Mouse (Mus musculus): Measurements from ENCODE around the gene Snd1. TPM values are rescaled to one million over a fixed set of nuclear protein-coding genes. Genes with fewer than 3 reads are reported as not detected.

Snd1 gene
- polyA plus RNA-seq, 1 experiment from 2014 or later: 70.5 TPM

DNA sequence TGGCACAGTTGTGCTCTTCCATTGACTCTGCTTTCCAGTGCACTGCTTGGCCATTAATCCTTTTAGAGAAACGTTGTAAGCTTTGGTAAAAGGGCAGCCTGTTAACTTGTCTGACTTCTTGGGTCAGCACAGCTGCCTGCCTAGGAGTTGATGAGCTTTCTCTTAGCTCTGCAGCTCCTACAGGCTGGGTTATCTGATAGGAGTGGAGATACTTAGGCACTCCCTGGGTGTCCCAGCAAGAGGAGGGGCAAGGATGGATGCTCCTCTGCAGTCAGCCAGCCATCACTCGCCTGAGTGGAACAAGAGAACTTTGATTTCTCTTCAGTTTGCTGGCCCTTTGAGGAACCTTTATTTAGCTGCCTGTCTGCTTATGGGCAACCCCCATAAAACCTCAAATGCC is 235.1 kb downstream of the Snd1 start:
- H3K9me3 ChIP-seq (replicated peaks): no peaks in the 10 kb centered on the region
- 0 out of 2 replicates have a peak, but pooled peaks cover 5% of the 10 kb centered on the region for H3K36me3 ChIP-seq
- no peak overlapping the region for H3K27ac ChIP-seq
- H3K27me3 ChIP-seq: no peaks in the 10 kb centered on the region
- WGBS: 36% methylated on average over 2 of the region's 2 CpGs
- H3K4me1 ChIP-seq (replicated peaks): peaks cover 32% of the 10 kb centered on the region
- no peak overlapping the region for H3K4me3 ChIP-seq
- ATAC-seq (replicated peaks; ENCODE audit: insufficient number of reproducible peaks, insufficient read depth, low FRiP score, low read depth): no peak
- no peak overlapping the region for H3K9ac ChIP-seq
- H3K4me2 ChIP-seq: no peak overlapping the region

DNA sequence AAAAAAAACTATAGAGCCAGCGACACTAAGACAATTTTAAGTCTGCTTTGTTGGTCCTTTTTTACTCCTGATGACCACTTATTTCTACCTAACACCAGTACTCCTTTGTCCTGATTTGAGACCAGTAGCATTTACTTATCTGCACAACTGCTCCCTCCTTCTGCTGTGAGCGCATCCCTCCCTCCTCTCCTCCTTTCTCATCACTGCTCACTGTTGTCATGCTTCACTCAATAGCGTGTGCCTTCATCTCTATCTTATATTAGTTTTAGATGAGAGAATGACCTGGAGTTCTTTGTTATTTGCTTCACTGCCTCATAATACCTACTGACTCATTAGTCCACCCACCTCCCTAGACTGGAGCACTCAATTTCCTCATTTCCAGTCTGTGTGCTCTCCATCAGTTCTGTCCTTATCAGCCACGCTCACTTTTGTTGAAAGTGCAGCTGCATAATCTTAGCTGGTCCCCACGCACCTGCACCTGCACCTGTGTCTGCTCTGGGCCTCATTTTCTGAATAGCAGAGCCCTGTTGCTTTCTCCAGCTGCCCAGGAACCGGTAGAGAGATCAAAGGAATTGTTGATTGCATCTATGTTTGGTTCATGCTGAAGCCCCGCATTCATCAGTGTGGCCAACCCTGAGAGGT is 242.4 kb downstream of the Snd1 start:
- 54% methylated on average over 7 of the region's 7 CpGs for WGBS

GRCm38 (mm10) chr6:28717845-28718237 is 242.9 kb downstream of the Snd1 start:
- H3K9ac ChIP-seq: no peak overlapping the region
- H3K27me3 ChIP-seq: no peaks in the 10 kb centered on the region
- peaks cover 13% of the 10 kb centered on the region for H3K4me1 ChIP-seq (replicated peaks)
- no peak overlapping the region for H3K27ac ChIP-seq
- ATAC-seq (replicated peaks; ENCODE audit: insufficient number of reproducible peaks, insufficient read depth, low FRiP score, low read depth): no peak
- no peaks in the 10 kb centered on the region for H3K36me3 ChIP-seq
- H3K9me3 ChIP-seq (replicated peaks): no peaks in the 10 kb centered on the region
- 25% methylated on average over 4 of the region's 4 CpGs for WGBS
- H3K4me3 ChIP-seq: no peak overlapping the region
- no peak overlapping the region for H3K4me2 ChIP-seq

More for the DNA sequence above, 242.4 kb downstream of the Snd1 start:
- no peak overlapping the region for H3K4me2 ChIP-seq
- no peaks in the 10 kb centered on the region for H3K9me3 ChIP-seq (replicated peaks)
- no peak overlapping the region for H3K9ac ChIP-seq
- H3K4me1 ChIP-seq (replicated peaks): peaks cover 13% of the 10 kb centered on the region
- no peaks in the 10 kb centered on the region for H3K36me3 ChIP-seq
- no peak overlapping the region for H3K4me3 ChIP-seq
- H3K27ac ChIP-seq: no peak overlapping the region
- no peaks in the 10 kb centered on the region for H3K27me3 ChIP-seq
- ATAC-seq (replicated peaks; ENCODE audit: insufficient number of reproducible peaks, insufficient read depth, low FRiP score, low read depth): no peak

DNA sequence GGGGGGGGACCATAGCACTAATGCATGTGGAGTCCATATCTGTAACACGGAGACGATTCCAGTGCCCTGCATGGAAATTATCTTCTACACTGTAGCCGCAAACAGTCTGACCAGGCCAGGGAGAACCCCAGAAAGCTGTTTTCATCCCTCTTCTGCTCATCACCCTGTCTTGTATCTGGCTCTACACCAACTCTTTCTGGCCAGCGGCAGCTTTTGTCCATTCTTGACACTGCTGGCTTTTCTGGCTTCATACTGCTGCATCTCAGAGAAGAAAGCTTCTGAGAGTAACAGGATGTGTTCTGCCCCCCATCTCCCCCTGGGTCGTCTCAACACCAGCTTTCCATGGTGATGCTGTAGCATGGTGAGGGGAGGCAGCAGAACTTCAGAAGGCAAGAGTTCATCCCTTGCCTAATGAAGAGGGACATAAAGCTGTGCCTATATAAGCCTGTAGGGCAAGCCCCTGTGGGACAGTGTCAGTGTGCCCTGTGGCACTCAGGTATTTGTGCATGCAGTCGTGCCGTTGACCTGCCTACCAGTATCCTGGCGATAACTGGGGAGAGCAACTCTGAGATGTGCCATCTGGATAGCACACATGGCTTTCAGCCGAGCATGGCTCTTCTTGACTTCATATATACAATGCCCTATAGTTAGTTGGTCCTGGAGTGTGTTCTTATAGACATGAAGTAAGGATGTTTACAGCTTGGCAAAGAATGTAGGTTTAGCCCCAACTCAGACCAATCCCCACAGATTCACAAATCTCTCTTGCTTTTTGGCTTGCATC is 245.6 kb downstream of the Snd1 start:
- ATAC-seq (replicated peaks; ENCODE audit: insufficient number of reproducible peaks, insufficient read depth, low FRiP score, low read depth): no peak
- H3K9ac ChIP-seq: no peak overlapping the region
- H3K4me1 ChIP-seq (replicated peaks): peaks cover 8% of the 10 kb centered on the region
- no peak overlapping the region for H3K27ac ChIP-seq
- WGBS: 80% methylated on average over 9 of the region's 9 CpGs
- H3K27me3 ChIP-seq: no peaks in the 10 kb centered on the region
- H3K4me2 ChIP-seq: no peak overlapping the region
- H3K4me3 ChIP-seq: no peak overlapping the region
- no peaks in the 10 kb centered on the region for H3K36me3 ChIP-seq
- H3K9me3 ChIP-seq (replicated peaks): no peaks in the 10 kb centered on the region

DNA sequence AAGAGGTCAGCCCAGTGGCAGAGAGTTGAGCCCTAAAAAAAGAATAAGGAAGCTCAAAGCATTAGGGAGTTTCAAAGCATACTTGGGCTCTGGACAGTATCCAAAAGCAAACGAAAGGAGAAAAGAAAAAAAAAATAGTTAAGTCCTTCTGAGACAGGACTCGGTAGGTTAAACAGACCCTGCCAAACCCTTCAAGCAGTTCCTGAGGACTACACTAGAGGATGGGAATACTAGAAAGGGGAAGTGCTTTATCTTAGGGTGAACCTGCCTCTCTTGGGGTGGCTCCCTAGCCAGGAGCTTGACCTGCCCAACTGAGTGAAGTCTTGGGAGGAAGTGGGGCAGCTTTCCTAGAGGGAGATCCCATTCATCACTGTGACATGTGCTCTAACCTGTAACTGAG is 248.1 kb downstream of the Snd1 start:
- 26% methylated on average over 2 of the region's 2 CpGs for WGBS
- Histone ChIP-seq H3K27ac (no peak overlapping the region), H3K4me2 (no peak overlapping the region), H3K4me1 (replicated peaks) (no peaks in the 10 kb centered on the region), H3K9ac (no peak overlapping the region), H3K27me3 (no peaks in the 10 kb centered on the region), H3K9me3 (replicated peaks) (no peaks in the 10 kb centered on the region), H3K4me3 (no peak overlapping the region), H3K36me3 (no peaks in the 10 kb centered on the region)
- ATAC-seq (replicated peaks; ENCODE audit: insufficient number of reproducible peaks, insufficient read depth, low FRiP score, low read depth): no peak

GRCm38 (mm10) chr6:28724776-28725175 is 249.8 kb downstream of the Snd1 start:
- H3K4me2 ChIP-seq: no peak overlapping the region
- H3K27me3 ChIP-seq: no peaks in the 10 kb centered on the region
- 85% methylated on average over 5 of the region's 5 CpGs for WGBS
- H3K9me3 ChIP-seq (replicated peaks): no peaks in the 10 kb centered on the region
- H3K9ac ChIP-seq: no peak overlapping the region
- H3K4me3 ChIP-seq: no peak overlapping the region
- ATAC-seq (replicated peaks; ENCODE audit: insufficient number of reproducible peaks, insufficient read depth, low FRiP score, low read depth): no peak
- peaks cover 3% of the 10 kb centered on the region for H3K4me1 ChIP-seq (replicated peaks)
- H3K36me3 ChIP-seq: no peaks in the 10 kb centered on the region
- no peak overlapping the region for H3K27ac ChIP-seq

GRCm38 (mm10) chr6:28729236-28729635 is 254.3 kb downstream of the Snd1 start:
- H3K4me2 ChIP-seq: no peak overlapping the region
- WGBS: 31% methylated on average over 3 of the region's 3 CpGs
- no peak overlapping the region for H3K27ac ChIP-seq
- no peak overlapping the region for H3K4me3 ChIP-seq
- no peak for ATAC-seq (replicated peaks; ENCODE audit: insufficient number of reproducible peaks, insufficient read depth, low FRiP score, low read depth)
- no peak overlapping the region for H3K9ac ChIP-seq
- H3K27me3 ChIP-seq: no peaks in the 10 kb centered on the region
- no peaks in the 10 kb centered on the region for H3K36me3 ChIP-seq
- H3K4me1 ChIP-seq (replicated peaks): peaks cover 10% of the 10 kb centered on the region
- H3K9me3 ChIP-seq (replicated peaks): no peaks in the 10 kb centered on the region

- peaks cover 10% of the 10 kb centered on the region for H3K4me1 ChIP-seq (replicated peaks)
- no peak overlapping the region for H3K27ac ChIP-seq
- WGBS: 27% methylated on average over 2 of the region's 2 CpGs
- no peak overlapping the region for H3K4me3 ChIP-seq
- H3K27me3 ChIP-seq: no peaks in the 10 kb centered on the region
- no peaks in the 10 kb centered on the region for H3K9me3 ChIP-seq (replicated peaks)
- ATAC-seq (replicated peaks; ENCODE audit: insufficient number of reproducible peaks, insufficient read depth, low FRiP score, low read depth): no peak
- H3K36me3 ChIP-seq: no peaks in the 10 kb centered on the region
- H3K9ac ChIP-seq: no peak overlapping the region
- H3K4me2 ChIP-seq: no peak overlapping the region
Measured at GRCm38 (mm10) chr6:28729649-28730048, 254.7 kb downstream of the Snd1 start.

DNA sequence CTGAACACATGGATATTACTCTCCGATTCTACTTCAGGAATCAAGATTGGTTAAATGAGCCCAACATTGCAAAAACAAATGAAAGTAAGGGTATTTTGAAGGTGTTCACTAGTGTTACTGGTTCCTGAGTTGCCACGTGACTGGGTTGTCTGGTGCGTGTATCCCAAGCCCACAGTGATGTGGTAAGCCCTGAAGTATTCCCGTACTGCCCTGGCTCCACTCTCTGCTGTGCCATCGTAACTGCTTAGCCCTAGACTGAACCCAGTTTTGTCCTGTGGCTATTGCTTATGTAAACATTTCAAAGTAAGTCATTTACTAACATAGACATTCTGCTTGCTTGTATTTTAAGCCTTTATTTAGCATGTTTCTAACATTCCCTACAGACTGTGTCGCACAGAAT is 256.3 kb downstream of the Snd1 start:
- H3K36me3 ChIP-seq: no peaks in the 10 kb centered on the region
- WGBS: 82% methylated on average over 6 of the region's 6 CpGs
- H3K9me3 ChIP-seq (replicated peaks): no peaks in the 10 kb centered on the region
- no peak overlapping the region for H3K27ac ChIP-seq
- H3K4me2 ChIP-seq: no peak overlapping the region
- no peak overlapping the region for H3K4me3 ChIP-seq
- no peak overlapping the region for H3K9ac ChIP-seq
- ATAC-seq (replicated peaks; ENCODE audit: insufficient number of reproducible peaks, insufficient read depth, low FRiP score, low read depth): no peak
- peaks cover 10% of the 10 kb centered on the region for H3K4me1 ChIP-seq (replicated peaks)
- H3K27me3 ChIP-seq: no peaks in the 10 kb centered on the region

- WGBS: 72% methylated on average over 5 of the region's 5 CpGs
Measured at GRCm38 (mm10) chr6:28733884-28734647, 259.1 kb downstream of the Snd1 start.

DNA sequence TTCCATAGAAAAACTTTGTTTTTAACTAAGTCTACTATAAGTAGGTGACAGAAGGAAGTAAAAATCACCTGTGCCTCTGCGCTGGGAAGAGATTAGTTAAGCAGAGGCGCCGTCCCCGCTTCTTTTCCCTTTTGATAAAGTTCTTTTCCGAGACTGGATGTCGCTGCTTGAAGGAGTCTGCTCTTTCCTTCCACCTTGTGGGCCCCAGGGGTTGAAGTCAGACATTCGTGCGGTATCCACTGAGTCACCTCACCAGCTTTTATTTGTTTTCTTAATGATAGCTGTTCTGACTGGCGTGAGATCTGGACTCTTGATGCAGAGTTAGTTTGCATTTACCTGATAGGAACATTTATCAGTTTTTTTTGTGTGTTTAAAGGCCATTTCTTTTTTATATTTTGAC is 260.2 kb downstream of the Snd1 start:
- no peak overlapping the region for H3K27ac ChIP-seq
- peaks cover 7% of the 10 kb centered on the region for H3K4me1 ChIP-seq (replicated peaks)
- no peak overlapping the region for H3K9ac ChIP-seq
- no peak overlapping the region for H3K4me3 ChIP-seq
- no peaks in the 10 kb centered on the region for H3K9me3 ChIP-seq (replicated peaks)
- no peak for ATAC-seq (replicated peaks; ENCODE audit: insufficient number of reproducible peaks, insufficient read depth, low FRiP score, low read depth)
- no peaks in the 10 kb centered on the region for H3K27me3 ChIP-seq
- no peaks in the 10 kb centered on the region for H3K36me3 ChIP-seq
- WGBS: 50% methylated on average over 9 of the region's 9 CpGs
- H3K4me2 ChIP-seq: no peak overlapping the region

More at GRCm38 (mm10) chr6:28733884-28734647, 259.1 kb downstream of the Snd1 start:
- Histone ChIP-seq H3K4me1 (replicated peaks) (peaks cover 10% of the 10 kb centered on the region), H3K27me3 (no peaks in the 10 kb centered on the region), H3K27ac (no peak overlapping the region), H3K4me2 (no peak overlapping the region), H3K36me3 (no peaks in the 10 kb centered on the region), H3K9ac (no peak overlapping the region), H3K4me3 (no peak overlapping the region), H3K9me3 (replicated peaks) (no peaks in the 10 kb centered on the region)
- ATAC-seq (replicated peaks; ENCODE audit: insufficient number of reproducible peaks, insufficient read depth, low FRiP score, low read depth): no peak
